Mouse (Mus musculus) liver, embryonic 15.5 days (tissue): ENCODE results near the gene Arfgef3. TPM values are rescaled to one million over a fixed set of nuclear protein-coding genes. Genes with fewer than 3 reads are reported as not detected.
"Not testable (repeated sequence)": the region's sequence is repeated elsewhere in the genome, so short reads cannot be mapped to it uniquely, and the experiment has no call there.

Experiments used
- ATAC-seq: fragments of 200-750 bp; cut with Nextera tagmentation; 2 replicates; pipeline ENCODE4 v1.8.0; 2017; ENCODE audit warnings: moderate number of reproducible peaks, mild to moderate bottlenecking, moderate library complexity; ENCODE audit not compliant: insufficient read depth
- H3K27ac ChIP-seq: fragments of 300-500 bp; sonication (generic); replicated peaks from 2 replicates; pipeline ENCODE4 v1.5.1; 2015; ENCODE audit warnings: mild to moderate bottlenecking, inconsistent platforms
- H3K27me3 ChIP-seq: fragments of 300-500 bp; sonication (generic); 2 replicates; pipeline ENCODE4 v1.6.1; 2015; ENCODE audit warnings: mild to moderate bottlenecking, inconsistent platforms
- H3K36me3 ChIP-seq: fragments of 300-500 bp; sonication (generic); replicated peaks from 2 replicates; pipeline ENCODE4 v1.6.1; 2015; ENCODE audit warnings: moderate library complexity, mild to moderate bottlenecking, inconsistent platforms
- H3K4me1 ChIP-seq: fragments of 300-500 bp; sonication (generic); replicated peaks from 2 replicates; pipeline ENCODE4 v1.6.1; 2015; ENCODE audit warnings: inconsistent platforms
- H3K4me2 ChIP-seq: fragments of 300-500 bp; sonication (generic); 2 replicates; pipeline ENCODE4 v1.6.1; 2015; ENCODE audit warnings: moderate library complexity, mild to moderate bottlenecking, inconsistent platforms
- H3K4me3 ChIP-seq: fragments of 300-500 bp; sonication (generic); replicated peaks from 2 replicates; pipeline ENCODE4 v1.5.1; 2015; ENCODE audit warnings: mild to moderate bottlenecking, inconsistent platforms
- H3K9ac ChIP-seq: fragments of 300-500 bp; sonication (generic); 2 replicates; pipeline ENCODE4 v1.6.1; 2015; ENCODE audit warnings: moderate library complexity, mild to moderate bottlenecking, inconsistent platforms
- H3K9me3 ChIP-seq: fragments of 300-500 bp; sonication (generic); replicated peaks from 2 replicates; pipeline ENCODE4 v1.6.1; 2016; ENCODE audit warnings: inconsistent platforms
- WGBS: fragments of 180-500 bp; shearing (Covaris S2); methylation state at CpG from one replicate; pipeline ENCODE4 v1.1.7; 2015; ENCODE audit warnings: mixed read lengths; ENCODE audit not compliant: insufficient replicate concordance; 5-methylcytosine and 5-hydroxymethylcytosine counted together
- polyA plus RNA-seq: library from polyadenylated mRNA; unstranded; fragments of >200 nt; fragmentation: Nextera tagmentation; extraction: Ambion mirVana; gene quantifications from 2 replicates; pipeline ENCODE4 v1.2.1, GENCODE M21; 2015

Gene Arfgef3
- polyA plus RNA-seq, 1 experiment from 2014 or later, result 0.02 TPM

- Histone ChIP-seq H3K4me1 (no peaks in the 10 kb centered on the region), H3K4me2 (no peak overlapping the region), H3K36me3 (no peaks in the 10 kb centered on the region), H3K4me3 (no peak overlapping the region), H3K27ac (no peak overlapping the region), H3K27me3 (no peaks in the 10 kb centered on the region), H3K9ac (no peak overlapping the region), H3K9me3 (no peaks in the 10 kb centered on the region)
- WGBS, result 5% methylated on average over 4 of the region's 4 CpGs
- ATAC-seq, result no peak
Measured at GRCm38 (mm10) chr10:18562940-18563339, 180.8 kb downstream of the Arfgef3 start.

GRCm38 (mm10) chr10:18561445-18561844 lies 182.3 kb downstream of the Arfgef3 start:
- no peak for ATAC-seq
- Histone ChIP-seq H3K36me3 (no peaks in the 10 kb centered on the region), H3K27me3 (no peaks in the 10 kb centered on the region), H3K4me1 (no peaks in the 10 kb centered on the region), H3K27ac (no peak overlapping the region), H3K4me2 (no peak overlapping the region), H3K9ac (no peak overlapping the region), H3K9me3 (no peaks in the 10 kb centered on the region), H3K4me3 (no peak overlapping the region)
- WGBS, result 47% methylated on average over 5 of the region's 5 CpGs

- ATAC-seq, H3K4me1 ChIP-seq, H3K27me3 ChIP-seq, H3K4me3 ChIP-seq, H3K9me3 ChIP-seq, H3K9ac ChIP-seq, H3K27ac ChIP-seq, H3K36me3 ChIP-seq, H3K4me2 ChIP-seq: not testable (repeated sequence)
- 71% methylated on average over 9 of the region's 9 CpGs for WGBS
Measured at GRCm38 (mm10) chr10:18559076-18559475, 184.7 kb downstream of the Arfgef3 start.

DNA sequence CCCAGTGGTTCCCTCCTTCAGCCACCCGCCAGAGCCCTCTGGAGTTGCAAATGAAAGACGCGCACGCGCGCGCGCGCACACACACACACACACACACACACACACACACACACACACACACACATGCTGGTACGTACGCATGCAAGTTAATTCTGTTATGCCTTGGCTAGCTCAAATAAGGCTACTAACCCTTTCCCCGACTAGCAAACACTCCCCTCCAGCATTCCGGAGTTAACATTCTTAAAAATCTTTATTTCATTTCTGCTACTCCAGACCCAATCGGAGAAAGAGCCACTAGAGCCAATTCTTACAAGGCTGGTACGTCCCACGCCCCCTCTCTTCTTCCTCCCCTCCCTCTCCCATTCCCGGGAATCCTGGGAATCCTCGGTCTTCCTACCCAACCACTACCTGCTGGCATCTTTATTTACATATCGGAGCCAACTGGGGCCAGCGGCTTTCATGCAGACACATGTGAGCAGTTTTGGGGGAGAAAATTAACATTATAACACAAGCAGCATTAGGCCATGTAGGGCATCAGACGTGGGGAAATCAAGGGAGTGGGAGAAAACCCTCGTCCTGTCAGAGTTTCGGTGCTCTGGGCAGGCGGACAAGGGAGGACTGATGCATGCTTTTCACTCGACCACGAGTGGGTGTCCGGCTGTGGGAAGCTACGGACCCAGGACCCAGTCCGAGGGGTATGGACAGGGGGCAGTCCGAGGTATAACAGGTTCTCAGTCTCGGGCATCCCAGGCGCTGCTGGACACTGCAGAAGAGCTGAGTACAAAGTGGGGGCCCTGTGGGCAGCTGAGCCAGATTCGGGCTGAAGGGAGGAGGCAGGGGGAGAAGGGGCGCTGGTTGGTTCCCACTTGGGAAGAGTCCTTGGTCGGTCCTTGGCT lies 194.2 kb downstream of the Arfgef3 start:
- H3K36me3 ChIP-seq, result no peaks in the 10 kb centered on the region
- H3K9ac ChIP-seq, result no peak overlapping the region
- no peak for ATAC-seq
- H3K27me3 ChIP-seq, result peaks cover 7% of the 10 kb centered on the region
- peak overlapping the region; percentile 25 for H3K4me3 ChIP-seq
- 16% methylated on average over 35 of the region's 35 CpGs for WGBS
- no peak overlapping the region for H3K27ac ChIP-seq
- H3K4me1 ChIP-seq, result no peaks in the 10 kb centered on the region
- H3K9me3 ChIP-seq, result no peaks in the 10 kb centered on the region
- peak overlapping the region; percentile 57 for H3K4me2 ChIP-seq

DNA sequence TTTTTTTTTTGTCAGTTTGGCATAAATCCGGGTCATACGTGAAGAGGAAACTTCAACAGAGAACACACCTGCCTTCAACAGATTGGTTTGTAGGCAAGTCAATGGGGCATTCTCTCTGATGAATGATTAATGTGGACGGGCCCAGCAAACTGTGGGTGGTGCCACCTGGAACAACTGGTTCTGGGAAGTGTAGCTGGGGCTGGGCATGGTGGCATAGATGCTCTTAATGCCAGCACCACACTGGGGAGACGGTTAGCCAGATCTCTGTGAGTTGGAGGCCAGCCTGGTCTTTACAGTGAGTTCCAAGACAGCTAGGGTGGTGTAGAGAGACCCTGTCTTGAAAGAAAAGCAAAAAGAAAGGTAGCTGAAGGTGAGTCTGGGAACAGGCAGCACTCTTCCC lies 196.4 kb downstream of the Arfgef3 start:
- Histone ChIP-seq H3K4me2 (no peak overlapping the region), H3K4me1 (no peaks in the 10 kb centered on the region), H3K27ac (no peak overlapping the region), H3K4me3 (no peak overlapping the region), H3K27me3 (peaks cover 7% of the 10 kb centered on the region), H3K9ac (no peak overlapping the region), H3K36me3 (no peaks in the 10 kb centered on the region), H3K9me3 (no peaks in the 10 kb centered on the region)
- WGBS, result 55% methylated on average over 4 of the region's 4 CpGs
- ATAC-seq, result no peak

GRCm38 (mm10) chr10:18545813-18546235 lies 197.9 kb downstream of the Arfgef3 start, which contains the start of gene Hebp2:
Gene Hebp2, minus strand, starts transcription at chr10:18546076.
- H3K4me1 ChIP-seq, result no peaks in the 10 kb centered on the region
- H3K4me3 ChIP-seq, result peak within 1 kb of the TSS; percentile 53
- H3K27me3 ChIP-seq, result peaks cover 7% of the 10 kb centered on the region
- WGBS, result under 1% methylated on average over 22 of the region's 22 CpGs
- H3K9me3 ChIP-seq, result no peaks in the 10 kb centered on the region
- H3K9ac ChIP-seq, result peak within 1 kb of the TSS; percentile 11; the same call in 1 of the 2 replicates
- no peaks in the 10 kb centered on the region for H3K36me3 ChIP-seq
- peak within 1 kb of the TSS; percentile 71 for H3K4me2 ChIP-seq
- H3K27ac ChIP-seq, result no peak within 1 kb of the TSS
- peak; percentile 83 for ATAC-seq

GRCm38 (mm10) chr10:18545309-18545708 lies 198.4 kb downstream of the Arfgef3 start:
- Histone ChIP-seq H3K9ac (no peak overlapping the region), H3K27me3 (peaks cover 7% of the 10 kb centered on the region), H3K27ac (no peak overlapping the region), H3K4me2 (peak overlapping the region; percentile 71), H3K9me3 (no peaks in the 10 kb centered on the region), H3K4me1 (no peaks in the 10 kb centered on the region), H3K36me3 (no peaks in the 10 kb centered on the region), H3K4me3 (peak overlapping the region; percentile 53)
- 4% methylated on average over 13 of the region's 13 CpGs for WGBS
- no peak for ATAC-seq

DNA sequence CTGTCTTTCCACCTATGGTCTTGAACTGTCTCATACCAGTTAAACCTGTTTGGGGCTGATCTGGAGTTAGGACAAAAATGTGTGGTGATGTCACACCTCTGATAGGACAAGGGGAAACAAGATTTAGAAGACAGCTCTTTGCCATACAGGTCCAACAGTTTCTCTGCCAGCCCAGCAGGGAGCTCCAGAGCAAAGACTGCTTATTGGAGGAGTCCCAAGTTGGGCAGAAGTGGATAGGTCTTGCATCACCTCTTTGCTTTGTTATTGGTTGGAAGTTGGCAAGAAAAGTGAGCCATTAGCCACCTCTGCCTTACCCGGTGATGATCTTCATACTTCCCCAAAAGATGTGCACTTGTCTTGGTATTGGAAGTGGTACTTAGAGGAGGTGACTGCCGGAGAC lies 206.9 kb downstream of the Arfgef3 start:
- Histone ChIP-seq H3K9me3 (no peaks in the 10 kb centered on the region), H3K9ac (no peak overlapping the region), H3K27me3 (no peaks in the 10 kb centered on the region), H3K4me1 (no peaks in the 10 kb centered on the region), H3K27ac (no peak overlapping the region), H3K4me2 (no peak overlapping the region), H3K36me3 (no peaks in the 10 kb centered on the region), H3K4me3 (no peak overlapping the region)
- 73% methylated on average over 2 of the region's 2 CpGs for WGBS
- no peak for ATAC-seq

GRCm38 (mm10) chr10:18532293-18532692 lies 211.5 kb downstream of the Arfgef3 start:
- no peak overlapping the region for H3K27ac ChIP-seq
- ATAC-seq, result no peak
- H3K4me1 ChIP-seq, result no peaks in the 10 kb centered on the region
- no peak overlapping the region for H3K9ac ChIP-seq
- H3K4me3 ChIP-seq, result no peak overlapping the region
- H3K9me3 ChIP-seq, result no peaks in the 10 kb centered on the region
- no peaks in the 10 kb centered on the region for H3K36me3 ChIP-seq
- H3K27me3 ChIP-seq, result no peaks in the 10 kb centered on the region
- 48% methylated on average over 8 of the region's 8 CpGs for WGBS
- no peak overlapping the region for H3K4me2 ChIP-seq
